Mouse (Mus musculus) MEL (cell line): ENCODE measurements around the gene Tmem251.

Source experiments
- EP300 ChIP-seq, 2 experiments: IDR thresholded peaks; 2 replicates each; pipeline ENCODE4 v1.6.1; 2011; ENCODE audit warnings: improper control_type of control experiment in 2 of 2, low read length in 2 of 2, low read depth in 1 of 2, mild to moderate bottlenecking in 1 of 2
- HCFC1 ChIP-seq: IDR thresholded peaks from 2 replicates; pipeline ENCODE4 v1.6.1; 2012; ENCODE audit warnings: low read depth, mild to moderate bottlenecking, inconsistent platforms, low read length, improper control_type of control experiment, moderate library complexity
- MAX ChIP-seq: IDR thresholded peaks from 2 replicates; pipeline ENCODE4 v1.6.1; 2011; ENCODE audit warnings: low read length, improper control_type of control experiment
- POLR2A ChIP-seq, 2 experiments: IDR thresholded peaks; 2 replicates each; pipeline ENCODE4 v1.6.1; 2011 to 2012; ENCODE audit warnings: low read length in 2 of 2, mild to moderate bottlenecking in 2 of 2, control low read depth in 1 of 2, improper control_type of control experiment in 1 of 2, low read depth in 1 of 2, moderate library complexity in 1 of 2; ENCODE audit not compliant: control insufficient read depth in 1 of 2, insufficient read depth in 1 of 2, poor library complexity in 1 of 2

GRCm38 (mm10) chr12:102709896-102710295 is 33.7 kb upstream of the Tmem251 start:
- TF ChIP-seq MAX (no peak), POLR2A (IDR thresholded peaks at IDR 0.05; ENCODE audit: control insufficient read depth in 1 of 2, insufficient read depth in 1 of 2, low read depth in 1 of 2, low read length in 2 of 2, poor library complexity in 1 of 2) (no peak), HCFC1 (no peak), EP300 (IDR thresholded peaks at IDR 0.05; ENCODE audit: low read depth in 1 of 2, low read length in 2 of 2) (no peak)
